Mouse (Mus musculus) intestine, postnatal 0 days (tissue): Measurements from ENCODE around the gene Aqp11. TPM values are rescaled to one million over a fixed set of nuclear protein-coding genes. Genes with fewer than 3 reads are reported as not detected.

Experiments
- ATAC-seq: fragments of 200-750 bp; cut with Nextera tagmentation; 2 replicates; pipeline ENCODE4 v1.8.0; 2017; ENCODE audit warnings: mild to moderate bottlenecking, moderate TSS enrichment, moderate library complexity
- H3K27ac ChIP-seq: fragments of 300-500 bp; sonication (generic); 2 replicates; pipeline ENCODE4 v1.5.1; 2014; ENCODE audit warnings: mild to moderate bottlenecking, low read depth, low read length, moderate library complexity
- H3K27me3 ChIP-seq: fragments of 300-500 bp; sonication (generic); replicated peaks from 2 replicates; pipeline ENCODE4 v1.6.1; 2014; ENCODE audit warnings: low read length, mixed read lengths; ENCODE audit not compliant: control insufficient read depth, insufficient read depth
- H3K36me3 ChIP-seq: fragments of 300-500 bp; sonication (generic); 2 replicates; pipeline ENCODE4 v1.6.1; 2014; ENCODE audit warnings: mild to moderate bottlenecking, moderate library complexity; ENCODE audit not compliant: control insufficient read depth, insufficient read depth
- H3K4me1 ChIP-seq: fragments of 300-500 bp; sonication (generic); replicated peaks from 2 replicates; pipeline ENCODE4 v1.6.1; 2014; ENCODE audit warnings: antibody characterized with exemption, low read length, mixed read lengths; ENCODE audit not compliant: control insufficient read depth, insufficient read depth
- H3K4me2 ChIP-seq: fragments of 300-500 bp; sonication (generic); replicated peaks from 2 replicates; pipeline ENCODE4 v1.6.1; 2014; ENCODE audit warnings: low read depth, mild to moderate bottlenecking, moderate library complexity
- H3K4me3 ChIP-seq: fragments of 300-500 bp; sonication (generic); 2 replicates; pipeline ENCODE4 v1.5.1; 2014; ENCODE audit warnings: low read depth, low read length
- H3K9ac ChIP-seq: fragments of 300-500 bp; sonication (generic); 2 replicates; pipeline ENCODE4 v1.6.1; 2014; ENCODE audit warnings: mild to moderate bottlenecking, low read depth, low read length
- H3K9me3 ChIP-seq: fragments of 300-500 bp; sonication (generic); 2 replicates; pipeline ENCODE4 v1.6.1; 2016; ENCODE audit warnings: mixed run types; ENCODE audit not compliant: control insufficient read depth
- CTCF ChIP-seq: sonication (generic); IDR thresholded peaks from 2 replicates; pipeline ENCODE4 v1.5.1; 2016; ENCODE audit warnings: low read depth, mild to moderate bottlenecking, control low read depth, antibody characterized with exemption, moderate library complexity
- WGBS: fragments of 180-500 bp; shearing (Covaris S2); extraction: QIAGEN DNeasy Blood & Tissue Kit; methylation state at CpG from one replicate; pipeline ENCODE4 v1.1.7; 2014; 5-methylcytosine and 5-hydroxymethylcytosine counted together
- polyA plus RNA-seq: library from polyadenylated mRNA; unstranded; fragments of >200 nt; fragmentation: Nextera tagmentation; extraction: Ambion mirVana; gene quantifications from 2 replicates; pipeline ENCODE4 v1.2.1, GENCODE M21; 2015

The Aqp11 gene
- polyA plus RNA-seq, 1 experiment from 2014 or later: 167 TPM

DNA sequence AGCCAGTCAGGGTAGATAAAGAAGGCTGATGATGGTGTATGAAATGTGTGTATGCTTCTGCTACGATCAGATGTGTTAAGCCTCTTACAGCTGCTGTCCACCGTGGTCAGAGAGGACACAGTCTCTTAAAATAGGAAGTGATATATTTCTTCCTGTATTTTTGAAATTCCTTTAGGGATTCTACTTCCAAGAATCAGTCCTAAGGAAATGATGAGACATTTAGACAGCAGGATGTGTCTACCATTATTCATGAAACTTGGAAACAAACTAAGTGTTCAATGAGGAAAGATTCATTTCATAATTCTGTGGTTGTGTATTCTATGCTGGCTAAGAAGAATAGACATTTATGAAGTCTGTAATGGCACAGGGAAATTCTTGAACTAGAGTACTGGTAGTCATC lies 37.8 kb upstream of the Aqp11 start:
- Histone ChIP-seq H3K4me2 (no peak overlapping the region), H3K27me3 (no peaks in the 10 kb centered on the region)
- 51% methylated on average over 2 of the region's 2 CpGs for whole genome bisulfite sequencing

DNA sequence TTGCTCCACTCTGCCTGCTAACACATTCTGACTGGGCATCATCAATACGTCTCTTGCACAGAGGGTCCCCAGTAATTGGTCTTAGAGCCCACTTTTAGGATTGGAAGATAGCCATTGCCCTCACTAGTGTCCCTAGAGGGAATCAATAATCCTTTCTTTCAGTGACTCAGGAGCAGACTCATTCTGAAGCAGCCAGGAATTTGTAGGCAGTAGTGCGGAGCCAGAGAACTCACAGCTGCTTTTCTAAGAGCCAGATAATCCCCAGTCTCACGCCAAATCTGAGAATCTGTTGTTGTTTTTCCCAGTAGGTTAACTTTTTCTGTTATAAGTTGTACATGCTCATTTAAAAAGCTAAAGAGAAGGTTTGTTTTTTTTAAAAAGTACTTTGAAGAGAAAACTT lies 37.3 kb upstream of the Aqp11 start:
- H3K4me2 ChIP-seq: no peak overlapping the region
- no peak for ATAC-seq
- no peaks in the 10 kb centered on the region for H3K27me3 ChIP-seq
- no peak overlapping the region for H3K9ac ChIP-seq
- no peak overlapping the region for H3K27ac ChIP-seq
- H3K4me3 ChIP-seq: no peak overlapping the region
- H3K9me3 ChIP-seq: no peaks in the 10 kb centered on the region
- no peaks in the 10 kb centered on the region for H3K4me1 ChIP-seq
- TF ChIP-seq CTCF: peak; percentile 13; the same call in 1 of the 2 replicates
- H3K36me3 ChIP-seq: no peaks in the 10 kb centered on the region
- WGBS: 52% methylated on average over 3 of the region's 3 CpGs

More for the DNA sequence above, 37.8 kb upstream of the Aqp11 start:
- H3K9me3 ChIP-seq: no peaks in the 10 kb centered on the region
- H3K36me3 ChIP-seq: no peaks in the 10 kb centered on the region
- H3K4me1 ChIP-seq: no peaks in the 10 kb centered on the region
- no peak overlapping the region for H3K27ac ChIP-seq
- no peak for TF ChIP-seq CTCF
- no peak overlapping the region for H3K9ac ChIP-seq
- H3K4me3 ChIP-seq: no peak overlapping the region
- no peak for ATAC-seq

DNA sequence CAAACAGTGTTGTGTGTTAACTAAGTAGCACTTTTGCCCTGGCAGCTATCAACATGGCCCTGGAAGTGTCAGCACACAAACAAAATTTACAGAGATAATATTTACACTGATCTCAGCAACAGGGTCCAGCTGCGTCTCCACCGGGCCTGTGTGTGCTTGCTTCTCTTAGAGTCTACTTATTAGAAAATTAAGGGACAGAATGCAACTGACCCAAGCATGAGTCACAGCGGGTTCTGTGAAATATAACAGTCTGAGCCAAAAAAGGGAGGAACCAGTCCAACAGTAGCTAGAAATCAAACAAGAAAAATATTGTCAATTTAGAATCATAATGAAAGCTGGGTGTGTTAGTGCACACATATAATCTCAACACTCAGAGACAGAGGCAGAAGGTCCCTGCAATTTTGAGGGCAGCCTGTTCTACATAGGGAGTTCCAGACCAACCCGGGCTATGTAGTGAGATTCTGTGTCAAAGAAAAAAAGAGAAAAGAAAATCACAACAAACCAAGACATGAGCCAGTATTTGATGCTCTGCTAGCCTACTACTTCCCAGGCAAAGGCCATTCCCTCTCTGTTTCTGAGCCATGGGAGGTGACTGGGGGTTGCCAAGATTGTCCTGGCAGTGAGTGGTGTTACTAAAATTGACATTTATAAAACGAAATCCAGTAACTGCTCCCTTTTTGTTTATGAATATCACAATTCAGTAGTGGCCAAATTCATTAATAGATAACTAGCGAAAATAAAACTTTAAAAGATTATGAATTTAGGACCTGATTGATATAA lies 32.9 kb upstream of the Aqp11 start:
- Histone ChIP-seq H3K36me3 (no peaks in the 10 kb centered on the region), H3K4me3 (no peak overlapping the region), H3K27ac (no peak overlapping the region), H3K27me3 (no peaks in the 10 kb centered on the region), H3K4me2 (no peak overlapping the region), H3K9me3 (no peaks in the 10 kb centered on the region), H3K4me1 (peaks cover 2% of the 10 kb centered on the region; the same call in 1 of the 2 replicates), H3K9ac (no peak overlapping the region)
- TF ChIP-seq CTCF: no peak
- 58% methylated on average over 6 of the region's 6 CpGs for WGBS
- ATAC-seq: no peak

DNA sequence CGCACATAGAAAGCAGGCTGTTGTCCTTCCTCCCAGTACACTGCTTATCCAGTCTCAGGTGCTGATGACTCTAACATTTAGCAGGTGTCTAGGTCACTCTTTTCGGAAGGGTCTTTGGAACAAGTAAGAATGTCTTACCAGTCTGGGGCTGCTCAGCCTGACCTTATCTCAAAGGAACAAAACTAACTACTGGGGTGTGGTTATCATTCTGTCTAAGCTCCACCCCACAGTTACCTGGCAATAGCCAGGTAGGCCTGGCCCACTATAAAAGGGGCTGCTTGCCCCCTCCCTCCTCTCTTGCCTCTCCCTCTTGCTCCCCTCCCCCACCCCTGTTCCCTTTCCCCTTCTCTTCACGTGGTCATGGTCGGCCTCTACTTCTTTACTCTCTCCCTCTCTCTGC lies 30.9 kb upstream of the Aqp11 start:
- H3K4me3 ChIP-seq: no peak overlapping the region
- no peak overlapping the region for H3K27ac ChIP-seq
- no peaks in the 10 kb centered on the region for H3K9me3 ChIP-seq
- TF ChIP-seq CTCF: no peak
- no peaks in the 10 kb centered on the region for H3K27me3 ChIP-seq
- H3K4me2 ChIP-seq: no peak overlapping the region
- H3K36me3 ChIP-seq: no peaks in the 10 kb centered on the region
- 29% methylated on average over 4 of the region's 4 CpGs for WGBS
- peaks cover 6% of the 10 kb centered on the region; the same call in 1 of the 2 replicates for H3K4me1 ChIP-seq
- H3K9ac ChIP-seq: no peak overlapping the region
- ATAC-seq: no peak

DNA sequence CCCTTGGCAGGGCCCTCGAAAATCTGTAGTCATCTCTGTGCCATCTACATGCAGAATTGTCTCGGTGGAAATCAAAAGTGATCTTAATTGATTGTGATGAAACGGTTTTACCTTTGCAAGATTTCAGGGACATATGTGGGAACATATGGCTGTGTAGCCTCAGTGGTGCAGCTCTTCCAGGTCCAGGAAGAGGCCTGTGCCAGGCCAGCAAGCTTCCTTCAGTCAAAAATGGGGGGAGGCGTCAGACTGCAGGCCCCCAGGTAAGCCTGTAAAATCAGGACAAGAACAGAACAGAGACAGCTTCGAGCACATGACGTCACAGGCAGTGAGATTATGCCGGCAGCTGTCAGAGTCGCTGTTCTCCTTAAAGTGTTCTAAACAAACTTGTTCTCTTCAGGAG lies 29.8 kb upstream of the Aqp11 start:
- Histone ChIP-seq H3K9ac (no peak overlapping the region), H3K4me1 (peaks cover 6% of the 10 kb centered on the region; the same call in 1 of the 2 replicates), H3K27me3 (no peaks in the 10 kb centered on the region), H3K9me3 (no peaks in the 10 kb centered on the region), H3K4me3 (no peak overlapping the region), H3K27ac (no peak overlapping the region), H3K4me2 (no peak overlapping the region), H3K36me3 (no peaks in the 10 kb centered on the region)
- no peak for ATAC-seq
- TF ChIP-seq CTCF: no peak
- WGBS: 62% methylated on average over 8 of the region's 8 CpGs

DNA sequence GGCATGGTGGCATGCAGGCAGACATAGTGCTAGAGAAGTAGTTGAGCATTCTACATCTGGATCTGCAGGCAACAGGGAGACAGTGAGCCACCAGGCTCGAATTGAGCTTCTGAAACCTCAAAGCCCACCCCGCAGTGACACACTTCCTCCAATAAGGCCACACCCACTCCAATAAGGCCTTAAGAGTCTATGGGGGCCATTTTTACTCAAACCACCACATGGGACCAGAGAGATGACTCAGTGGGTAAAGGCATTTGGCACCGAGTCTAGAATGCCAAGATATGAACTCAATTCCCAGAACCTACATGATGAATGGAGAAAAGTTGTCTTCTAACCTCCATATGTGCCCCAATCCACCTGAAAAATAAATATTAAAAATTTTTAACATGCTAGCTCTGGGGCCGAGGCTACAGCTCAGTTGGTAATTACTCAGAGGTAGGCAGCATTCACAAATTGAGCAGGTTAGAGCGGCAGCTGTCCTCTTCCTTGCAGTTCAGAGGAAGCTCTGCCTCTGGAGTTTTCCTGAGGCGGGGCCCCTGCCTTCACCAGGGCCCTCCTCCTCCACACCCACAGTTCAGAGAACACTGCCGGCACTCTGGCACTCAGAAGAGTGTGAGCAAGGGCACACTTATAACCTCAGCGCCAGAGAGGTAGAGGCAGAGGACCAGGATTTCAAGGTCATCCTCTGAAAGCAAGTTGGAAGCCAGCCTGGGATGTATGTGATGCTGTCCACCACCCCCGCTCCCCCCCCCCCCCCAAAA lies 28.5 kb upstream of the Aqp11 start:
- Histone ChIP-seq H3K36me3 (no peaks in the 10 kb centered on the region), H3K4me3 (no peak overlapping the region), H3K27me3 (no peaks in the 10 kb centered on the region), H3K27ac (peak overlapping the region; percentile 70), H3K4me2 (peak overlapping the region; percentile 45), H3K9ac (no peak overlapping the region), H3K9me3 (no peaks in the 10 kb centered on the region), H3K4me1 (peaks cover 6% of the 10 kb centered on the region; the same call in 1 of the 2 replicates)
- TF ChIP-seq CTCF: no peak
- WGBS: 49% methylated on average over 9 of the region's 9 CpGs
- ATAC-seq: peak; percentile 74
